Comparison of ENCODE assay signal across 24 mouse cellular contexts in genomic region chr11:52404209-52404608, GRCm38 (mm10).
"Had no signal": no experiment of that assay in that cellular context is flagged by ENCODE, and none has a peak within 500 bp of the region (broad histone marks: within the 10 kb centered on the region; RNA-seq: fewer than 3 reads in every experiment).

No protein-coding gene starts in this region.

- H3K9me3 ChIP-seq: heart, embryonic 13.5 days; heart, embryonic 15.5 days; hindbrain, embryonic 13.5 days; hindbrain, embryonic 15.5 days; limb, embryonic 10.5 days; limb, embryonic 12.5 days; liver, embryonic 13.5 days; liver, embryonic 15.5 days had no signal

- H3K9ac ChIP-seq: forebrain, postnatal 0 days; heart, embryonic 13.5 days; heart, embryonic 15.5 days; hindbrain, embryonic 13.5 days; hindbrain, embryonic 15.5 days; limb, embryonic 12.5 days; liver, embryonic 13.5 days; liver, embryonic 15.5 days; liver, postnatal 0 days had no signal

- H3K27ac ChIP-seq: heart, adult 2 months; heart, embryonic 13.5 days; heart, embryonic 15.5 days; hindbrain, embryonic 13.5 days; hindbrain, embryonic 15.5 days; hindbrain, postnatal 0 days; kidney, postnatal 0 days; layer of hippocampus, adult 2 months; left cerebral cortex, adult 2 months; limb, embryonic 10.5 days; limb, embryonic 12.5 days; liver, embryonic 13.5 days; liver, embryonic 15.5 days had no signal

- H3K4me1 ChIP-seq: limb, embryonic 12.5 days had no signal

- H3K27me3 ChIP-seq: heart, embryonic 13.5 days; heart, embryonic 15.5 days; hindbrain, embryonic 13.5 days; hindbrain, embryonic 15.5 days; limb, embryonic 12.5 days; liver, embryonic 13.5 days; liver, embryonic 15.5 days had no signal

- H3K4me2 ChIP-seq: heart, embryonic 11.5 days; heart, embryonic 13.5 days; heart, embryonic 15.5 days; hindbrain, embryonic 13.5 days; hindbrain, embryonic 15.5 days; limb, embryonic 12.5 days; liver, embryonic 11.5 days; liver, embryonic 13.5 days; liver, embryonic 15.5 days had no signal

- H3K4me3 ChIP-seq: heart, adult 2 months; heart, embryonic 13.5 days; heart, embryonic 15.5 days; hindbrain, embryonic 13.5 days; hindbrain, embryonic 15.5 days; layer of hippocampus, adult 2 months; left cerebral cortex, adult 2 months; limb, embryonic 10.5 days; limb, embryonic 12.5 days; liver, embryonic 13.5 days; liver, embryonic 15.5 days had no signal

- DNase-seq: forebrain, postnatal 0 days; gastrocnemius, postnatal 14 days; gastrocnemius, postnatal 36 days; heart, adult 11 months; heart, adult 2 months; heart, postnatal 14 days; heart, postnatal 36 days; liver; liver, embryonic 13.5 days; liver, postnatal 0 days had no signal

- ATAC-seq: forebrain, postnatal 0 days; hindbrain, postnatal 0 days; intestine, embryonic 16.5 days; liver, postnatal 0 days had no signal
